In genomic region chr11:78832117-78832726, GRCm38 (mm10) we compare ENCODE assay signal across 9 mouse cellular contexts. TPM values are rescaled to one million over a fixed set of nuclear protein-coding genes. Genes with fewer than 3 reads are reported as not detected.
DNase-seq lines count a peak whose midpoint lies in the region; ATAC-seq and TF ChIP-seq lines count a peak whose summit lies in the region.
"Had no signal": no experiment of that assay in that cellular context is flagged by ENCODE, and none has a peak within 500 bp of the region (broad histone marks: within the 10 kb centered on the region; RNA-seq: fewer than 3 reads in every experiment).

No protein-coding gene starts in this region.

- no peak for TF ChIP-seq POLR2A in heart, adult 2 months (IDR thresholded peaks at IDR 0.05; ENCODE audit: insufficient read depth, low read depth, low read length)

- WGBS in heart, adult 2 months = 80% methylated on average over 10 of the region's 10 CpGs
- WGBS in kidney, embryonic 16.5 days = 83% methylated on average over 10 of the region's 10 CpGs
- 60% methylated on average over 10 of the region's 10 CpGs for WGBS in liver, embryonic 11.5 days

- ATAC-seq in kidney, embryonic 16.5 days (ENCODE audit: low FRiP score, low TSS enrichment) = no peak
- peak; percentile 54 for ATAC-seq in liver, embryonic 11.5 days (replicated peaks; ENCODE audit: low FRiP score)

- DNase-seq in heart, adult 2 months = no peak
- no peak for DNase-seq in heart, adult 18-20 months
- DNase-seq in kidney, postnatal 10 days = no peak
- DNase-seq in c-Kit-positive CD71-positive TER-119-negative erythroid progenitor cells, embryonic 14.5 days (ENCODE audit: low read depth) = peak; percentile 57
- no peak for DNase-seq in liver, embryonic 11.5 days (ENCODE audit: low spot score)
- DNase-seq in cerebellum, postnatal 14 days = no peak
- DNase-seq in right cerebral cortex, postnatal 14 days = no peak

- no peak overlapping the region for H3K9ac ChIP-seq in heart, adult 2 months (ENCODE audit: low read depth, low read length)
- no peak overlapping the region for H3K9ac ChIP-seq in kidney, embryonic 16.5 days (replicated peaks; ENCODE audit: low read length)
- H3K9ac ChIP-seq in liver, embryonic 11.5 days (ENCODE audit: low read depth, low read length) = peak overlapping the region; percentile 39
- H3K9ac ChIP-seq: forebrain, embryonic 13.5 days had no signal

- no peak for TF ChIP-seq EP300 in heart, adult 2 months (IDR thresholded peaks at IDR 0.05; ENCODE audit: insufficient read depth, low read depth, low read length)

- H3K36me3 ChIP-seq in heart, adult 2 months (ENCODE audit: control insufficient read depth, insufficient read depth, low read length) = no peaks in the 10 kb centered on the region
- no peaks in the 10 kb centered on the region for H3K36me3 ChIP-seq in kidney, embryonic 16.5 days (ENCODE audit: insufficient read depth, low read length)
- no peaks in the 10 kb centered on the region for H3K36me3 ChIP-seq in liver, embryonic 11.5 days (ENCODE audit: control insufficient read depth, insufficient read depth, low read length)

- peak overlapping the region; percentile 8; the same call in 1 of the 2 replicates for H3K27ac ChIP-seq in heart, adult 2 months
- H3K27ac ChIP-seq in kidney, embryonic 16.5 days (ENCODE audit: low read length) = peak overlapping the region; percentile 9; the same call in 1 of the 2 replicates
- H3K27ac ChIP-seq in liver, embryonic 11.5 days (ENCODE audit: low read depth, low read length) = peak overlapping the region; percentile 97
- H3K27ac ChIP-seq: forebrain, embryonic 13.5 days had no signal

- H3K27me3 ChIP-seq in heart, adult 2 months (ENCODE audit: control insufficient read depth, insufficient read depth, low read length) = no peaks in the 10 kb centered on the region
- H3K27me3 ChIP-seq in kidney, embryonic 16.5 days (ENCODE audit: insufficient read depth, low read length) = no peaks in the 10 kb centered on the region
- no peaks in the 10 kb centered on the region for H3K27me3 ChIP-seq in liver, embryonic 11.5 days (replicated peaks; ENCODE audit: control insufficient read depth, insufficient read depth, low read length)
- H3K27me3 ChIP-seq: forebrain, embryonic 13.5 days had no signal

- H3K9me3 ChIP-seq in kidney, embryonic 16.5 days (ENCODE audit: low read length) = no peaks in the 10 kb centered on the region
- no peaks in the 10 kb centered on the region for H3K9me3 ChIP-seq in liver, embryonic 11.5 days (ENCODE audit: control insufficient read depth, low read length)
- H3K9me3 ChIP-seq: forebrain, embryonic 13.5 days had no signal

- peaks cover 7% of the 10 kb centered on the region for H3K4me1 ChIP-seq in heart, adult 2 months (ENCODE audit: control insufficient read depth, insufficient read depth, low read length)
- peaks cover 36% of the 10 kb centered on the region for H3K4me1 ChIP-seq in kidney, embryonic 16.5 days (ENCODE audit: insufficient read depth, low read length)
- H3K4me1 ChIP-seq in liver, embryonic 11.5 days (replicated peaks; ENCODE audit: control insufficient read depth, insufficient read depth, low read length) = peaks cover 53% of the 10 kb centered on the region

- no peak overlapping the region for H3K4me3 ChIP-seq in heart, adult 2 months
- no peak overlapping the region for H3K4me3 ChIP-seq in kidney, embryonic 16.5 days (ENCODE audit: low read length)
- 0 out of 2 replicates have a peak overlapping the region, but pooled peaks have one; percentile 7 for H3K4me3 ChIP-seq in liver, embryonic 11.5 days (ENCODE audit: low read depth, low read length)
- H3K4me3 ChIP-seq: forebrain, embryonic 13.5 days had no signal

- no peak overlapping the region for H3K4me2 ChIP-seq in kidney, embryonic 16.5 days (replicated peaks; ENCODE audit: low read depth, low read length)
- peak overlapping the region; percentile 52 for H3K4me2 ChIP-seq in liver, embryonic 11.5 days
- H3K4me2 ChIP-seq: forebrain, embryonic 13.5 days had no signal

- no peak for TF ChIP-seq CTCF in heart, adult 2 months (IDR thresholded peaks at IDR 0.05)

- intact Hi-C loops in heart, adult 2 months (cut with DNase I) = no loop called here

- no peaks in the 10 kb centered on the region for H3K79me2 ChIP-seq in heart, adult 2 months (replicated peaks; ENCODE audit: control insufficient read depth, insufficient read depth, low read length)

RNA-seq across cellular contexts. Expression of gene Lyrm9, which starts 5.8 kb away (rescaled TPM):
- 10 to 100 TPM; 35.4 to 37.1 TPM for total RNA-seq in heart, adult 2 months (2021)
- polyA plus RNA-seq in heart, adult 2 months (2012; rRNA removed) = 40.4 and 45.3 TPM in 2 replicates
- total RNA-seq in heart, adult 18-20 months (2021) = 10 to 100 TPM; 36.4 to 39.4 TPM
- polyA plus RNA-seq in kidney, embryonic 16.5 days (2015; fragmentation: Nextera tagmentation; extraction: Ambion mirVana) = 21.1 TPM in 2 replicates
- polyA plus RNA-seq in liver, embryonic 11.5 days (2014; fragmentation: Nextera tagmentation; extraction: Ambion mirVana) = 28.7 and 31.0 TPM in 2 replicates

Comparison
In these comparisons a context has a peak if more than half of its experiments do, and no peak if none do; other contexts are left out.
1. H3K27ac ChIP-seq: peak in every context shown above with its lines; median percentile 97 in liver, embryonic 11.5 days; 9 in kidney, embryonic 16.5 days; 8 in heart, adult 2 months.